8 mouse cellular contexts compared by ENCODE assay signal in the genomic region with DNA sequence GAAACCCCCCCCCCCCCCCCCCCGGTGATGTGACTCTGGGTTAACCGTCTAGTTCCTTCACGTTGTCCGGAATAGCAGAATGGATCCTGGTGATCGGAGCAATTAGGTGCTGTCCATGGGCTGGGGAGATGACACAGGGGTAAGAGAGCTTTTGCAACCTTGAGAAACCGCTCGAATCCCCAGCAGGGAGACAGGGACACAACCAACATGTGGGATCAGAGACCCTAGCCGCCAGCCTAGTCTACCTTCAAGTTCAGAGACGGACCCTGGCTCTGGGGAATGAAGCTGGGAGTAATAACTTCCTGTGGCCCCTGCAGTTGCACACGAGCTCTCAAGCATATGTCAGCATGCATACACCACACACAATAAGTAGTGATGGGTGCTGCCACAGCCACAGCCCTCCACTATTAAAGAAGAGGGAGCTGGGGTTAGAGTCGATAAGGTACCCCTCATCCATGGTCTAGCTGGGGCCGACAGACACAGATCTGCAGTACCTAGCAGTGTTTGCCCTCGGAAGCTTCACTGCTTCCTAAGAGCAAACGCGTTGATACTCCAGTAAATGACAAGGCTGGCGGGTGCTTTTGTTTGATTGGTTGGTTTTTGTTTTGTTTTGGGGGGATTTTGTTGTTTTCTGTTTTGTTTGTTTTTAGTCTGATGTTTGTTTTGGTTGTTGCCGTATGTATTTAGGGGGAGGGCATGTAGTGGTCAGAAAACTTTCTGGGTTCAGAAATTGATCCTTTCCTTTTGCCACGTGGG. TPM values are rescaled to one million over a fixed set of nuclear protein-coding genes. Genes with fewer than 3 reads are reported as not detected.
A peak's percentile ranks its signal among the peaks of the same experiment; 100 is the strongest.
DNase-seq lines count a peak whose midpoint lies in the region; ATAC-seq and TF ChIP-seq lines count a peak whose summit lies in the region.

No protein-coding gene starts in this region.

- H3K27ac ChIP-seq in kidney, embryonic 16.5 days (ENCODE audit: low read length): no peak overlapping the region
- H3K27ac ChIP-seq in ES-E14 (ENCODE audit: insufficient read depth, low read depth, low read length, poor library complexity, severe bottlenecking): no peak overlapping the region; the same call in 1 of the 2 replicates
- H3K27ac ChIP-seq in embryonic facial prominence, embryonic 13.5 days: no peak overlapping the region
- H3K27ac ChIP-seq in limb, embryonic 11.5 days (replicated peaks; ENCODE audit: low read depth, low read length): no peak overlapping the region; the same call in 1 of the 2 replicates
- no peak overlapping the region for H3K27ac ChIP-seq in olfactory bulb, adult 2 months (ENCODE audit: insufficient read depth, low read depth, low read length)

- H3K9me3 ChIP-seq in kidney, embryonic 16.5 days (ENCODE audit: low read length): no peaks in the 10 kb centered on the region
- no peaks in the 10 kb centered on the region for H3K9me3 ChIP-seq in ES-E14 (ENCODE audit: control insufficient read depth, insufficient read depth, low read depth, low read length)
- H3K9me3 ChIP-seq in embryonic facial prominence, embryonic 13.5 days: no peaks in the 10 kb centered on the region
- H3K9me3 ChIP-seq in limb, embryonic 11.5 days (ENCODE audit: control insufficient read depth, low read length): no peaks in the 10 kb centered on the region

- peak overlapping the region; percentile 93 for H3K4me2 ChIP-seq in kidney, embryonic 16.5 days (replicated peaks; ENCODE audit: low read depth, low read length)
- H3K4me2 ChIP-seq in embryonic facial prominence, embryonic 13.5 days: peak overlapping the region; percentile 75
- peak overlapping the region; percentile 88 for H3K4me2 ChIP-seq in limb, embryonic 11.5 days (ENCODE audit: low read depth, severe bottlenecking)

- no peaks in the 10 kb centered on the region for H3K27me3 ChIP-seq in kidney, embryonic 16.5 days (ENCODE audit: insufficient read depth, low read length)
- H3K27me3 ChIP-seq in embryonic facial prominence, embryonic 13.5 days: no peaks in the 10 kb centered on the region
- no peaks in the 10 kb centered on the region for H3K27me3 ChIP-seq in limb, embryonic 11.5 days (ENCODE audit: control insufficient read depth, insufficient read depth, low read length)

- ATAC-seq in kidney, embryonic 16.5 days (ENCODE audit: low FRiP score, low TSS enrichment): peak; percentile 14; the same call in 1 of the 2 replicates
- no peak for ATAC-seq in embryonic facial prominence, embryonic 13.5 days (ENCODE audit: insufficient number of reproducible peaks, insufficient read depth, low FRiP score, low TSS enrichment, low read depth)
- ATAC-seq in limb, embryonic 11.5 days (ENCODE audit: insufficient number of reproducible peaks, low FRiP score, low TSS enrichment, low read depth): no peak

- in situ Hi-C loops in ES-E14 (cut with MboI; ENCODE audit: low sequenced_read_pairs in 2 of 2, unreplicated experiment in 2 of 2): loop anchor here in 1 of 2 experiments (10.0 kb wide), 1 partner anchor 195 kb away; a partner anchor contains a TSS

- no peak for TF ChIP-seq CTCF in olfactory bulb, adult 2 months (IDR thresholded peaks at IDR 0.05; ENCODE audit: insufficient read depth, low read depth, low read length)

- DNase-seq in kidney, adult 8-10 months: no peak
- no peak for DNase-seq in ES-E14 (ENCODE audit: low read depth, low spot score)
- DNase-seq in limb, embryonic 11.5 days (ENCODE audit: low spot score): peak; percentile 38
- DNase-seq in adrenal gland, adult 8-10 months: no peak
- no peak for DNase-seq in gastrocnemius, postnatal 4 days (ENCODE audit: low spot score in 2 of 2)

- H3K9ac ChIP-seq in kidney, embryonic 16.5 days (replicated peaks; ENCODE audit: low read length): peak overlapping the region; percentile 76
- H3K9ac ChIP-seq in ES-E14 (ENCODE audit: insufficient read depth, low read depth, low read length, poor library complexity, severe bottlenecking): peak overlapping the region; percentile 56
- H3K9ac ChIP-seq in embryonic facial prominence, embryonic 13.5 days: peak overlapping the region; percentile 81
- H3K9ac ChIP-seq in limb, embryonic 11.5 days (ENCODE audit: low read length): peak overlapping the region; percentile 67

- TF ChIP-seq POLR2A in olfactory bulb, adult 2 months (IDR thresholded peaks at IDR 0.05; ENCODE audit: insufficient read depth, low read depth, low read length): no peak

- no peaks in the 10 kb centered on the region for H3K36me3 ChIP-seq in kidney, embryonic 16.5 days (ENCODE audit: insufficient read depth, low read length)
- peaks cover 18% of the 10 kb centered on the region for H3K36me3 ChIP-seq in ES-E14 (ENCODE audit: control insufficient read depth, insufficient read depth, low read length, poor library complexity, severe bottlenecking)
- H3K36me3 ChIP-seq in embryonic facial prominence, embryonic 13.5 days: peaks cover 2% of the 10 kb centered on the region; the same call in 1 of the 2 replicates
- no peaks in the 10 kb centered on the region for H3K36me3 ChIP-seq in limb, embryonic 11.5 days (ENCODE audit: control insufficient read depth, insufficient read depth, low read length)

- H3K4me1 ChIP-seq in kidney, embryonic 16.5 days (ENCODE audit: insufficient read depth, low read length): peaks cover 7% of the 10 kb centered on the region; the same call in 1 of the 2 replicates
- peaks cover 1 to 16% of the 10 kb centered on the region in 2 experiments; a peak in 2 of 4 replicates for H3K4me1 ChIP-seq in ES-E14 (ENCODE audit: control insufficient read depth in 2 of 2, insufficient read depth in 2 of 2, low read length in 2 of 2, poor library complexity in 1 of 2)
- H3K4me1 ChIP-seq in embryonic facial prominence, embryonic 13.5 days: peaks cover 5% of the 10 kb centered on the region; the same call in 1 of the 2 replicates
- H3K4me1 ChIP-seq in limb, embryonic 11.5 days (ENCODE audit: control insufficient read depth, insufficient read depth, low read length): 0 out of 2 replicates have a peak, but pooled peaks cover 5% of the 10 kb centered on the region
- peaks cover 3% of the 10 kb centered on the region; the same call in 1 of the 2 replicates for H3K4me1 ChIP-seq in olfactory bulb, adult 2 months (ENCODE audit: control insufficient read depth, insufficient read depth, low read length)

- peak overlapping the region; percentile 75 for H3K4me3 ChIP-seq in kidney, embryonic 16.5 days (ENCODE audit: low read length)
- peak overlapping the region; percentile 69 to 86 for H3K4me3 ChIP-seq in ES-E14 (ENCODE audit: insufficient read depth in 1 of 2, low read depth in 1 of 2, low read length in 2 of 2, poor library complexity in 1 of 2, severe bottlenecking in 1 of 2)
- H3K4me3 ChIP-seq in embryonic facial prominence, embryonic 13.5 days: peak overlapping the region; percentile 63
- H3K4me3 ChIP-seq in limb, embryonic 11.5 days (ENCODE audit: low read depth, low read length): peak overlapping the region; percentile 55
- H3K4me3 ChIP-seq in olfactory bulb, adult 2 months (ENCODE audit: insufficient read depth, low read depth, low read length): peak overlapping the region; percentile 90

- 20% methylated on average over 17 of the region's 18 CpGs for WGBS in kidney, embryonic 16.5 days
- 22% methylated on average over 17 of the region's 18 CpGs for WGBS in embryonic facial prominence, embryonic 13.5 days
- WGBS in limb, embryonic 11.5 days: 24% methylated on average over 17 of the region's 18 CpGs
- 17% methylated on average over 18 of the region's 18 CpGs for WGBS in olfactory bulb, adult 2 months

TF ChIP-seq in ES-E14, 5 proteins besides CTCF, POLR2A, EP300 and RAD21 (continues in another document):
- no peak for TF ChIP-seq HCFC1 (IDR thresholded peaks at IDR 0.05; ENCODE audit: borderline replicate concordance, insufficient read depth, low read length)

RNA-seq across cellular contexts. Expression of a gene that starts 11.8 kb away (rescaled TPM):
- polyA plus RNA-seq in kidney, embryonic 16.5 days (2015; fragmentation: Nextera tagmentation; extraction: Ambion mirVana): 87.8 and 88.1 TPM in 2 replicates
- total RNA-seq in ES-E14 (2012; rRNA removed): 15.9 and 18.3 TPM in 2 replicates
- 67.4 and 70.2 TPM in 2 replicates for polyA plus RNA-seq in embryonic facial prominence, embryonic 13.5 days (2015; fragmentation: Nextera tagmentation; extraction: Ambion mirVana)
- 80.6 and 80.7 TPM in 2 replicates for polyA plus RNA-seq in limb, embryonic 11.5 days (2014; fragmentation: Nextera tagmentation; extraction: Ambion mirVana)
- not detected in 2 replicates for polyA plus RNA-seq in olfactory bulb, adult 2 months (2012; ENCODE audit: insufficient read depth, insufficient read length, low replicate concordance, missing spikeins)
- 10 to 100 TPM; 30.5 to 53.5 (median 41.9) TPM for total RNA-seq in adrenal gland, adult 8-10 months (2022)
- total RNA-seq in gastrocnemius, postnatal 4 days (2021): 10 to 100 TPM; 11.7 to 13.8 TPM

RNA-seq across cellular contexts. Expression of a gene that starts 33.4 kb away (rescaled TPM):
- 291 and 296 TPM in 2 replicates for polyA plus RNA-seq in kidney, embryonic 16.5 days (2015; fragmentation: Nextera tagmentation; extraction: Ambion mirVana)
- 106 and 114 TPM in 2 replicates for total RNA-seq in ES-E14 (2012; rRNA removed)
- 265 and 282 TPM in 2 replicates for polyA plus RNA-seq in embryonic facial prominence, embryonic 13.5 days (2015; fragmentation: Nextera tagmentation; extraction: Ambion mirVana)
- polyA plus RNA-seq in limb, embryonic 11.5 days (2014; fragmentation: Nextera tagmentation; extraction: Ambion mirVana): 283 and 299 TPM in 2 replicates
- not detected in 2 replicates for polyA plus RNA-seq in olfactory bulb, adult 2 months (2012; ENCODE audit: insufficient read depth, insufficient read length, low replicate concordance, missing spikeins)
- 100 to 1,000 TPM; 210 to 255 (median 217) TPM for total RNA-seq in adrenal gland, adult 8-10 months (2022)
- 100 to 1,000 TPM; 150 to 163 TPM for total RNA-seq in gastrocnemius, postnatal 4 days (2021)

RNA-seq across cellular contexts. Expression of a gene that starts 36.7 kb away (rescaled TPM):
- 48.1 and 51.5 TPM in 2 replicates for polyA plus RNA-seq in kidney, embryonic 16.5 days (2015; fragmentation: Nextera tagmentation; extraction: Ambion mirVana)
- 2.9 and 5.8 TPM in 2 replicates for total RNA-seq in ES-E14 (2012; rRNA removed)
- polyA plus RNA-seq in embryonic facial prominence, embryonic 13.5 days (2015; fragmentation: Nextera tagmentation; extraction: Ambion mirVana): 273 and 319 TPM in 2 replicates
- polyA plus RNA-seq in limb, embryonic 11.5 days (2014; fragmentation: Nextera tagmentation; extraction: Ambion mirVana): 68.2 and 69.0 TPM in 2 replicates
- polyA plus RNA-seq in olfactory bulb, adult 2 months (2012; ENCODE audit: insufficient read depth, insufficient read length, low replicate concordance, missing spikeins): not detected in 2 replicates
- total RNA-seq in adrenal gland, adult 8-10 months (2022): 1 to 10 TPM in 2 of 4 experiments, under 1 TPM in 2; 0.22 to 1.4 (median 0.94) TPM
- 10 to 100 TPM; 51.4 to 54.9 TPM for total RNA-seq in gastrocnemius, postnatal 4 days (2021)

RNA-seq across cellular contexts. Expression of a gene that starts 46.7 kb away (rescaled TPM):
- 4.0 and 4.9 TPM in 2 replicates for polyA plus RNA-seq in kidney, embryonic 16.5 days (2015; fragmentation: Nextera tagmentation; extraction: Ambion mirVana)
- total RNA-seq in ES-E14 (2012; rRNA removed): 0.94 and 1.4 TPM in 2 replicates
- polyA plus RNA-seq in embryonic facial prominence, embryonic 13.5 days (2015; fragmentation: Nextera tagmentation; extraction: Ambion mirVana): 0.44 and 0.61 TPM in 2 replicates
- 0.08 TPM in 1 of 2 replicates, not detected in the other for polyA plus RNA-seq in limb, embryonic 11.5 days (2014; fragmentation: Nextera tagmentation; extraction: Ambion mirVana)
- polyA plus RNA-seq in olfactory bulb, adult 2 months (2012; ENCODE audit: insufficient read depth, insufficient read length, low replicate concordance, missing spikeins): not detected in 2 replicates
- 10 to 100 TPM in 3 of 4 experiments, 1 to 10 TPM in 1; 9.5 to 13.7 (median 12.1) TPM for total RNA-seq in adrenal gland, adult 8-10 months (2022)
- 1 to 10 TPM; 4.7 to 4.9 TPM for total RNA-seq in gastrocnemius, postnatal 4 days (2021)

Comparison
In these comparisons a context has a peak if more than half of its experiments do, and no peak if none do; other contexts are left out.
1. RNA of a gene that starts 11.8 kb away (polyA plus RNA-seq): 87.8 to 88.1 TPM in kidney, embryonic 16.5 days, 80.6 to 80.7 TPM in limb, embryonic 11.5 days and 67.4 to 70.2 TPM in embryonic facial prominence, embryonic 13.5 days; not detected in olfactory bulb, adult 2 months; every median in the first group is over 10 times any median in the second.
2. Peak in every context shown above with its lines, with median percentiles within 50 percentile points of each other: H3K4me2 ChIP-seq, H3K4me3 ChIP-seq and H3K9ac ChIP-seq.